Mouse (Mus musculus) left cerebral cortex, adult 6 months (tissue): Measurements from ENCODE around the gene Acp4. TPM values are rescaled to one million over a fixed set of nuclear protein-coding genes. Genes with fewer than 3 reads are reported as not detected.

Experiments used
- long read RNA-seq, 2 experiments: library from polyadenylated mRNA; unstranded; transcript quantifications; one replicate each; pipeline ENCODE4 v2.0.0; 2019 to 2020
- polyA plus RNA-seq: library from polyadenylated mRNA; unstranded; fragments of <200 nt; fragmentation: Nextera tagmentation; gene quantifications from 2 replicates; pipeline ENCODE4 v1.2.3, GENCODE M21; 2021

The Acp4 gene
- not detected in 2 replicates for polyA plus RNA-seq
- long read RNA-seq, experiment 1: 0 reads
- long read RNA-seq, experiment 2: 0 reads

GRCm38 (mm10) chr7:44257278-44257677, at the start of gene Acp4:
Gene Acp4, minus strand, starts transcription at chr7:44257378.

GRCm38 (mm10) chr7:44306516-44307240, 49.5 kb upstream of the Acp4 start, which contains the start of gene Clec11a:
Gene Clec11a, minus strand, starts transcription at chr7:44306902.

GRCm38 (mm10) chr7:44261147-44261546, 4.0 kb upstream of the Acp4 start, which contains the start of gene Gm15517:
Gene Gm15517, plus strand, starts transcription at chr7:44261447.

GRCm38 (mm10) chr7:44246055-44246983, 10.9 kb downstream of the Acp4 start, which contains the start of the genes 1700028J19Rik and 2410002F23Rik:
Gene 1700028J19Rik, minus strand, starts transcription at chr7:44246695.
Gene 2410002F23Rik, plus strand, starts transcription at chr7:44246722.

GRCm38 (mm10) chr7:44235909-44236308, 21.3 kb downstream of the Acp4 start, which contains the start of gene Gm36864:
Gene Gm36864, plus strand, starts transcription at chr7:44236177.

GRCm38 (mm10) chr7:44225076-44225475, 32.1 kb downstream of the Acp4 start, which contains the start of gene Klk1:
Gene Klk1, plus strand, starts transcription at chr7:44225360.

GRCm38 (mm10) chr7:44215645-44216044, 41.5 kb downstream of the Acp4 start, which contains the start of gene Klk1b5:
Gene Klk1b5, plus strand, starts transcription at chr7:44215945.

GRCm38 (mm10) chr7:44207135-44207534, 50.0 kb downstream of the Acp4 start, which contains the start of gene Klk1b4:
Gene Klk1b4, plus strand, starts transcription at chr7:44207435.

Other genes starting within 250 kb of the Acp4 start
- gene Klk1b26, start 245.2 kb downstream of the Acp4 start, polyA plus RNA-seq: not detected in 2 replicates
- not detected in 2 replicates for gene Klk1b27, start 205.1 kb downstream of the Acp4 start, polyA plus RNA-seq
- not detected in 2 replicates for gene Klk1b21, start 155.1 kb downstream of the Acp4 start, polyA plus RNA-seq
- not detected in 2 replicates for gene Klk1b22, start 144.7 kb downstream of the Acp4 start, polyA plus RNA-seq
- gene Klk1b16, start 120.6 kb downstream of the Acp4 start, polyA plus RNA-seq: not detected in 2 replicates
- not detected in 2 replicates for gene Klk1b24, start 69.1 kb downstream of the Acp4 start, polyA plus RNA-seq
- not detected in 2 replicates for gene Klk1b3, start 59.2 kb downstream of the Acp4 start, polyA plus RNA-seq
- not detected in 2 replicates for gene Klk1b4, start 49.9 kb downstream of the Acp4 start, polyA plus RNA-seq
- not detected in 2 replicates for gene Klk1b5, start 41.4 kb downstream of the Acp4 start, polyA plus RNA-seq
- gene Klk1, start 32.0 kb downstream of the Acp4 start, polyA plus RNA-seq: not detected in 2 replicates
- not detected in 2 replicates for gene Gm36864, start 21.2 kb downstream of the Acp4 start, polyA plus RNA-seq
- gene 1700028J19Rik, start 10.7 kb downstream of the Acp4 start, polyA plus RNA-seq: 2.1 TPM in 2 replicates
- gene 2410002F23Rik, start 10.7 kb downstream of the Acp4 start, polyA plus RNA-seq: 86.1 and 106 TPM in 2 replicates
- not detected in 2 replicates for gene Gm15517, start 4.1 kb upstream of the Acp4 start, polyA plus RNA-seq
- 3.2 and 3.9 TPM in 2 replicates for gene Clec11a, start 49.5 kb upstream of the Acp4 start, polyA plus RNA-seq
- gene Shank1, start 52.9 kb upstream of the Acp4 start, polyA plus RNA-seq: 86.1 and 191 TPM in 2 replicates
- gene Syt3, start 126.7 kb upstream of the Acp4 start, polyA plus RNA-seq: 35.1 and 37.3 TPM in 2 replicates
- 1.7 TPM in 2 replicates for gene 1700008O03Rik, start 128.4 kb upstream of the Acp4 start, polyA plus RNA-seq
- gene Lrrc4b, start 171.6 kb upstream of the Acp4 start, polyA plus RNA-seq: 6.2 and 11.6 TPM in 2 replicates
- gene Aspdh, start 208.0 kb upstream of the Acp4 start, polyA plus RNA-seq: 0.58 and 0.73 TPM in 2 replicates
- gene Josd2, start 210.6 kb upstream of the Acp4 start, polyA plus RNA-seq: 104 and 106 TPM in 2 replicates
- gene Emc10, start 239.2 kb upstream of the Acp4 start, polyA plus RNA-seq: 176 and 362 TPM in 2 replicates
- 6.3 and 9.3 TPM in 2 replicates for gene Fam71e1, start 239.2 kb upstream of the Acp4 start, polyA plus RNA-seq